Mouse (Mus musculus) midbrain, embryonic 14.5 days (tissue): ENCODE measurements at regions not wholly inside any gene's neighbourhood (a gene's known extent, or its start where the extent isn't known, plus 50 kb on each side); places are given as distances from the start of the nearest gene placed in this dataset.
A peak's percentile ranks its signal among the peaks of the same experiment; 100 is the strongest.

Source experiments
- ATAC-seq: fragments of 200-750 bp; cut with Nextera tagmentation; 2 replicates; pipeline ENCODE4 v1.8.0; 2017; ENCODE audit warnings: moderate number of reproducible peaks, moderate library complexity; ENCODE audit not compliant: low FRiP score, low TSS enrichment
- DNase-seq: peaks from one replicate; pipeline ENCODE4 v3.0.0-alpha.2; 2015
- H3K27ac ChIP-seq: fragments of 300-500 bp; sonication (generic); replicated peaks from 2 replicates; pipeline ENCODE4 v1.5.1; 2014; ENCODE audit warnings: mild to moderate bottlenecking, low read depth, low read length, moderate library complexity
- H3K27me3 ChIP-seq: fragments of 300-500 bp; sonication (generic); 2 replicates; pipeline ENCODE4 v1.6.1; 2014; ENCODE audit warnings: low read length, control low read depth, mixed read lengths; ENCODE audit not compliant: control insufficient read depth, insufficient read depth
- H3K36me3 ChIP-seq: fragments of 300-500 bp; sonication (generic); 2 replicates; pipeline ENCODE4 v1.6.1; 2014; ENCODE audit warnings: low read length, control low read depth; ENCODE audit not compliant: control insufficient read depth, insufficient read depth
- H3K4me1 ChIP-seq: fragments of 300-500 bp; sonication (generic); 2 replicates; pipeline ENCODE4 v1.6.1; 2014; ENCODE audit warnings: mild to moderate bottlenecking, antibody characterized with exemption, low read length, control low read depth; ENCODE audit not compliant: control insufficient read depth, insufficient read depth
- H3K4me2 ChIP-seq: fragments of 300-500 bp; sonication (generic); 2 replicates; pipeline ENCODE4 v1.6.1; 2014; ENCODE audit warnings: mild to moderate bottlenecking, low read length, moderate library complexity
- H3K4me3 ChIP-seq: fragments of 300-500 bp; sonication (generic); replicated peaks from 2 replicates; pipeline ENCODE4 v1.5.1; 2014; ENCODE audit warnings: low read depth, low read length
- H3K9ac ChIP-seq: fragments of 300-500 bp; sonication (generic); replicated peaks from 2 replicates; pipeline ENCODE4 v1.6.1; 2014; ENCODE audit warnings: mild to moderate bottlenecking, low read length, moderate library complexity
- H3K9me3 ChIP-seq: fragments of 300-500 bp; sonication (generic); 2 replicates; pipeline ENCODE4 v1.6.1; 2016; ENCODE audit warnings: low read length, control low read depth, mixed read lengths; ENCODE audit not compliant: control insufficient read depth
- WGBS: fragments of 180-500 bp; shearing (Covaris S2); extraction: QIAGEN DNeasy Blood & Tissue Kit; methylation state at CpG from one replicate; pipeline ENCODE4 v1.1.7; 2014; 5-methylcytosine and 5-hydroxymethylcytosine counted together

DNA sequence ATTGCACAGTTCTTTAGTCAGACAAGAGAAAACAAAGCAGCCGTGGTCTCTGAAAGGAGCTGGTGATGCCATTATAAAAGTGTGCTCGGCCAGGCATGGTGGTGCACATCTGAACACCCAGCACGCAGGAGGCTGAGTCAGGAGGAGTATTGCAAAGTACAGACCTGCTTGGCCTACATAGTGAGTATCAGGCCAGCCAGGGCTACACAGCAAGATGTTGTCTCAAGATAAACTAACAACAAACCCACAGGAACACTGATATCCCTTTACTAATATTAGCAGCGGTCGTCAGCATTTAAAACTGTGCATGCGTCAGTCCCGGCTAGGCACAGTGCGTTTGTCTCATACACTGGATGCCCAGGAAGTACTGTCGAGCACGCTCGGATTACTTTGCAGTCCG is 64.4 kb upstream of the Slc1a1 start:
- no peak for DNase-seq
- WGBS = 91% methylated on average over 12 of the region's 12 CpGs
- H3K27me3 ChIP-seq = no peaks in the 10 kb centered on the region
- H3K9me3 ChIP-seq = no peaks in the 10 kb centered on the region
- no peak for ATAC-seq
- no peak overlapping the region for H3K9ac ChIP-seq
- no peak overlapping the region for H3K4me2 ChIP-seq
- H3K36me3 ChIP-seq = no peaks in the 10 kb centered on the region
- H3K4me1 ChIP-seq = no peaks in the 10 kb centered on the region
- no peak overlapping the region for H3K4me3 ChIP-seq
- H3K27ac ChIP-seq = no peak overlapping the region

DNA sequence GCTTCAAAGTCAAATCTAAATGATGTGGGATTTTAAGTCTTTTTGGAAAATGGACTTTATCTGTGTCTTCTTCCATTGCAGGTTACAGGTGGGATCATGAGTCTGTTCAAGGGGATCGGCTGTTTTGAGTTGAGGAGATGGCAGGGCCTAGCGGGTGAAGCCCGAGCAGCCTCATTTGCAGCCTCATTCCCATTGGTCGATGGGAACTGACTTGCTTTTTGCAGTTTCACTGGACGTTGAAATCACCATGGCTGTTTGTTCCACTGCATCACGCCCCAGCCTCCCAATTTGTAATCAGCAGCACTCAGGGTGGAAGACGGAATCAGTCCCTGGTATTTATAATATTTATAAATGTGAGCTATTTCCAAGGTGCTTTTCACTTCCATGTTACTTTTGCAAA is 63.0 kb upstream of the Slc1a1 start:
- no peak overlapping the region for H3K9ac ChIP-seq
- no peaks in the 10 kb centered on the region for H3K9me3 ChIP-seq
- DNase-seq = no peak
- WGBS = 28% methylated on average over 7 of the region's 7 CpGs
- H3K36me3 ChIP-seq = no peaks in the 10 kb centered on the region
- H3K4me2 ChIP-seq = no peak overlapping the region
- no peaks in the 10 kb centered on the region for H3K4me1 ChIP-seq
- no peak overlapping the region for H3K4me3 ChIP-seq
- H3K27me3 ChIP-seq = no peaks in the 10 kb centered on the region
- ATAC-seq = no peak
- no peak overlapping the region for H3K27ac ChIP-seq

DNA sequence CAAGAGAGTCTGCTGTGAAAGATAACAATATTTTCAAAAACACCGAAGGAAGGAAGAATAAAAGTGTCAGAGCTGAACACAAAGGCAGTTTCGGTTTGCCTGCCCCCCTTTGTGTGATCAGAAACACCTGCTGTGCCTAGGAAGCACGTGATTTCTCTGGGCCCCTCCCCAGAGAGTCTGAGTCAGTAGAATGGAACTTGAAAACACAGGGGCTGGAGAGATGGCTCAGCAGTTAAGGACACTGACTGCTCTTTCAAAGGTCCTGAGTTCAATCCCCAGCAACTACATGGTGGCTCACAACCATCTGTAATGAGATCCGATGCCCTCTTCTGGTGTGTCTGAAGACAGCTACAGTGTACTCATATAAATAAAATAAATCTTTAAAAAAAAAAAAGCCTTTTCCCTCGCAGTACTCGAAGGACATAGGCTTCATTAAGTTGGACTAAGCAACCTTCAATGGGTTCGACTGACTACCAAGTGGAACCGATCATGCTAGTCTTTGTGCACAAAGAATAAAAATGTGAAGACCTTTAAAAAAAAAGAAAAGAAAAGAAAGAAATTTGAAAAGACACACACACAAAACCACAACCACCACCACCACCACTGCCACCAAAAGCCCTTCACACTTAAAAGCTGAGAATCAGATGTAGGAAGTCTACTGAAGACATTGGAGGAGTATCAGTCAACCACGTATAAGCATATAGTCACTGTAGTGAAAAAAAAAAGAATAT is 61.8 kb upstream of the Slc1a1 start:
- no peaks in the 10 kb centered on the region for H3K27me3 ChIP-seq
- H3K4me3 ChIP-seq = no peak overlapping the region
- ATAC-seq (no peak), DNase-seq (peak; percentile 33)
- 52% methylated on average over 9 of the region's 9 CpGs for WGBS
- no peaks in the 10 kb centered on the region for H3K36me3 ChIP-seq
- H3K27ac ChIP-seq = no peak overlapping the region
- no peak overlapping the region for H3K9ac ChIP-seq
- no peak overlapping the region for H3K4me2 ChIP-seq
- no peaks in the 10 kb centered on the region for H3K9me3 ChIP-seq
- no peaks in the 10 kb centered on the region for H3K4me1 ChIP-seq

DNA sequence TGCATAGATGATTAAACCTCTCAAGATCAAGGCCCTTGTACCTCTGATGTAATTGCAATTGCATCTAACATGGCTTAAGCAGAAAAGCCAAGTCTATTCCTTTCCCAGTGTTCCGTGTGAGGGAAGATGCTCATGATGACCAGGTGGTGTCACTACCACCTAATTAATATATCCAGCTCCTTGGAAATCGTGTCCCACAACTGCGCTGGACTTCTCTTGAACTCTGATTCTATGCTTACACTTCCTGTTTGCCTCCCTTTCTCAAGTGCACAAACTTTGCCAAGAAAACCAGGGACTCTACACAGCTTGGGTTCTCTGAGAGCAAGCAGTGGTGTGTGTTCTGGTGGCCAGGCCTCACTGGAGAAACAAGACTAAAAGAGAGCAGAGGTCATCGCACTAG is 58.0 kb upstream of the Slc1a1 start:
- Histone ChIP-seq H3K9me3 (no peaks in the 10 kb centered on the region), H3K36me3 (no peaks in the 10 kb centered on the region), H3K27ac (no peak overlapping the region), H3K9ac (no peak overlapping the region), H3K4me2 (no peak overlapping the region), H3K27me3 (no peaks in the 10 kb centered on the region), H3K4me1 (no peaks in the 10 kb centered on the region), H3K4me3 (no peak overlapping the region)
- ATAC-seq = no peak
- 33% methylated on average over 4 of the region's 4 CpGs for WGBS
- DNase-seq = peak; percentile 81

DNA sequence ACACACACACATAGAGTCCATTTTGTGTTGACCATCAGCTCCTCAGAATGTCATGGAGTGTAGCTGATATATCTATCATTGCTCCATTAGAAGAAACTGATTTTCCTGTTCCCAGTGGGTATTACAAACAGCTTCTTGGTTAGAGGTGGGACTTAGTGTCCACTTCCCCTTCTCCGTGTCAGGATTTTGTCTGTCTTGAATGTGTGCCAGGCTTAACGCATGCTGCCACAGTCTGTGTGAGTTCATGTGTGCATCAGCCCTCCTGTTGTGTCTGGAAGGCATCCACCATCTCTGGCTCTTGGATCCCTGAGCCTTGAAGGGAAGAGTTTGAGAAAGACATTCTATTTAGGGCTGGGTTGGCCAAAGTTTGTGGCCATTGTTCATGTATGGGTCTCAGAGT is 57.2 kb upstream of the Slc1a1 start:
- ATAC-seq = no peak
- H3K4me3 ChIP-seq = no peak overlapping the region
- no peaks in the 10 kb centered on the region for H3K27me3 ChIP-seq
- no peak overlapping the region for H3K4me2 ChIP-seq
- H3K27ac ChIP-seq = no peak overlapping the region
- no peaks in the 10 kb centered on the region for H3K9me3 ChIP-seq
- 62% methylated on average over 2 of the region's 2 CpGs for WGBS
- H3K36me3 ChIP-seq = no peaks in the 10 kb centered on the region
- no peak for DNase-seq
- no peaks in the 10 kb centered on the region for H3K4me1 ChIP-seq
- H3K9ac ChIP-seq = no peak overlapping the region

DNA sequence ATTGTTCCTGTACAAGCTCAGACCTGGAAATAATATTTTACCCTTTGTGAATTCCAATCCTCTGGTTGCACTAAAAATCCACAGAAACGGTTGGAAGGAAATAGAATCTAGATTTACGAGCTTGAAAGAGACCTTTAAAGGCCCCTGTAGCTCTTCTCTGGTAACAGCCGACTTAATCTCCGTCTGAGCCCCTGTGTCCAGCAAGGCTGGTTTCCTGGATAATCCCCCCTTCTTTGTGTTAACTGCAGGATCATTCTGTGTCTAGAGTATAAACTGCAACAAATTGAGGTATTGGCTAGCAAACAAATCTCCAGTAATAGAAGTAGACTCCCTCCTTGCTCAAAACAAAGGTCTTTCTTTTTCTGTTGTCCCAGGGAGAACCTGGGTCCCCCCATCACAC is 56.5 kb upstream of the Slc1a1 start:
- Histone ChIP-seq H3K4me2 (no peak overlapping the region), H3K36me3 (no peaks in the 10 kb centered on the region), H3K4me3 (no peak overlapping the region), H3K9me3 (no peaks in the 10 kb centered on the region), H3K9ac (no peak overlapping the region), H3K27ac (no peak overlapping the region), H3K27me3 (no peaks in the 10 kb centered on the region), H3K4me1 (no peaks in the 10 kb centered on the region)
- ATAC-seq (no peak), DNase-seq (no peak)
- 20% methylated on average over 4 of the region's 4 CpGs for WGBS

DNA sequence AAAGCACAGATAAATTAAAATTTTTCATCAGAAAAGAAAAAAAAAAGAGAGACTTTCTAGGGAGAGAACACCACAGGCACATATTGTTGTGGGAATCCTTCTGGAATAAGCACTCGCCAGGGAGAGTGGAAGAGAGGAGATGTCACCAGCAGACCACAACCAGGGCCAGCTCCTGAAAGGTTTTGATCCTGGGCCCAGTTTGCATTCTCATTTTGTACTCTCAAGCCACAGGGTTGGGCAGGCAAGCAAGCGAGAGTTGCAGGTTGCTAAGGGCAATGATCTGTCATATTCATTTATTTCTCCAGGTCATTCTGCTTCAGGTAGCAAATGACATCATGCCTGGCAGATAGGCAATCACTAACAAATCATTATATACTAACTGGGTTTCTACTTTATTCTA is 52.9 kb upstream of the Slc1a1 start:
- Histone ChIP-seq H3K4me2 (no peak overlapping the region), H3K9me3 (no peaks in the 10 kb centered on the region), H3K27ac (no peak overlapping the region), H3K4me3 (no peak overlapping the region), H3K27me3 (no peaks in the 10 kb centered on the region), H3K9ac (no peak overlapping the region), H3K36me3 (no peaks in the 10 kb centered on the region), H3K4me1 (no peaks in the 10 kb centered on the region)
- WGBS = 78% methylated on average over 2 of the region's 2 CpGs
- DNase-seq = no peak
- no peak for ATAC-seq
